Mouse (Mus musculus): ENCODE data around the gene Get4. TPM values are rescaled to one million over a fixed set of nuclear protein-coding genes. Genes with fewer than 3 reads are reported as not detected.

The Get4 gene
- total and polyA plus RNA-seq, 3 experiments: 91.4 to 140 (median 96.4) TPM

DNA sequence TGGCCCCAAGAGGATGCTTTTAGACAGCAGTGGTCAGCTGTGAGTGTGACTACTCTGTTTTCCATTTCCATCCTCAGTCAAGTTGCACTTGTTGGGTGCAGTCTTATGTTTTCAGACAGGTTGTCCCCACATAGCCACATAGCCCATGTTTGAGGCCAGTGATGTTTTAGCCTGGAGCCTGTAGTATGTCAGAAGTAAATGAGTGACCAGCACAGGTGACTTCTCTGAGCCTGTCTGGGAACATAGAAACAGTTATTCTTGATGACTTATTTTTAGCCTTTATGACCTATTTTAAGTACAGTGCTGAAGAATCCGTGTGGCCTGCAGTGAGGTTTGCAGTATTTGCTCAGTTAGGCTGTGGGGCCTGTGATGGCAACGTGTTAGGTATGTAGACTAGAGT lies 36.0 kb upstream of the Get4 start:
- Histone ChIP-seq H3K9me3 (replicated peaks; ENCODE audit: low read length) (no peaks in the 10 kb centered on the region), H3K4me3 (replicated peaks in 1 of 3; ENCODE audit: low read depth in 2 of 3, low read length in 2 of 3, poor library complexity in 1 of 3) (no peak overlapping the region), H3K4me2 (ENCODE audit: insufficient read depth, low read depth, poor library complexity, severe bottlenecking) (no peak overlapping the region), H3K4me1 (ENCODE audit: control insufficient read depth in 1 of 2, insufficient read depth in 2 of 2) (no peaks in the 10 kb centered on the region), H3K27ac (ENCODE audit: insufficient read depth, low read depth) (no peak overlapping the region), H3K36me3 (replicated peaks in 1 of 2; ENCODE audit: control insufficient read depth in 1 of 2, insufficient read depth in 1 of 2, low read length in 1 of 2) (peaks cover 12 to 49% of the 10 kb centered on the region in 2 experiments), H3K79me2 (replicated peaks; ENCODE audit: control insufficient read depth, extremely low read depth, insufficient read depth, poor library complexity, severe bottlenecking) (no peaks in the 10 kb centered on the region), H3K27me3 (replicated peaks) (no peaks in the 10 kb centered on the region), H3K9ac (ENCODE audit: insufficient read depth, low read depth) (no peak overlapping the region)
- dilution Hi-C loops (cut with MboI; ENCODE audit: extremely low pct_ligation_motif_present, extremely low pct_unique_long_range_greater_than_20kb, low sequenced_read_pairs): no loop called here
- TF ChIP-seq CHD1 (IDR thresholded peaks at IDR 0.05; ENCODE audit: low read depth, low read length) (no peak), MXI1 (IDR thresholded peaks at IDR 0.05; ENCODE audit: low read depth, low read length) (no peak), ETS1 (conservative IDR thresholded peaks at IDR 0.05; ENCODE audit: low read depth, low read length) (no peak), GABPA (IDR thresholded peaks at IDR 0.05; ENCODE audit: insufficient replicate concordance, low read depth, low read length) (no peak), ELF1 (IDR thresholded peaks at IDR 0.05; ENCODE audit: low read depth, low read length) (no peak), POLR2A (IDR thresholded peaks at IDR 0.05; ENCODE audit: low read depth, low read length) (no peak), EP300 (IDR thresholded peaks at IDR 0.05; ENCODE audit: low read length) (no peak)
- DNase-seq (ENCODE audit: extremely low read depth): no peak
- in situ Hi-C loops (cut with MboI; ENCODE audit: low pct_ligation_motif_present, low pct_unique_long_range_greater_than_20kb, low sequenced_read_pairs): no loop called here

- Histone ChIP-seq H3K9me3 (replicated peaks; ENCODE audit: low read length) (no peaks in the 10 kb centered on the region), H3K36me3 (replicated peaks in 1 of 2; ENCODE audit: control insufficient read depth in 1 of 2, insufficient read depth in 1 of 2, low read length in 1 of 2) (peaks cover 13 to 54% of the 10 kb centered on the region in 2 experiments), H3K27ac (ENCODE audit: insufficient read depth, low read depth) (no peak overlapping the region), H3K4me1 (ENCODE audit: control insufficient read depth in 1 of 2, insufficient read depth in 2 of 2) (no peaks in the 10 kb centered on the region), H3K9ac (ENCODE audit: insufficient read depth, low read depth) (no peak overlapping the region), H3K4me2 (ENCODE audit: insufficient read depth, low read depth, poor library complexity, severe bottlenecking) (no peak overlapping the region), H3K79me2 (replicated peaks; ENCODE audit: control insufficient read depth, extremely low read depth, insufficient read depth, poor library complexity, severe bottlenecking) (no peaks in the 10 kb centered on the region), H3K4me3 (replicated peaks in 1 of 3; ENCODE audit: low read depth in 2 of 3, low read length in 2 of 3, poor library complexity in 1 of 3) (no peak overlapping the region), H3K27me3 (replicated peaks) (no peaks in the 10 kb centered on the region)
- in situ Hi-C loops (cut with MboI; ENCODE audit: low pct_ligation_motif_present, low pct_unique_long_range_greater_than_20kb, low sequenced_read_pairs): no loop called here
- DNase-seq (ENCODE audit: extremely low read depth): no peak
- TF ChIP-seq ZKSCAN1 (IDR thresholded peaks at IDR 0.05; ENCODE audit: borderline replicate concordance, low read depth, low read length) (no peak), PAX5 (IDR thresholded peaks at IDR 0.05; ENCODE audit: low read length) (no peak), GABPA (IDR thresholded peaks at IDR 0.05; ENCODE audit: insufficient replicate concordance, low read depth, low read length) (no peak), ZNF384 (IDR thresholded peaks at IDR 0.05; ENCODE audit: low read depth, low read length) (no peak), POLR2AphosphoS2 (IDR thresholded peaks at IDR 0.05; ENCODE audit: low read depth, low read length) (no peak), ELF1 (IDR thresholded peaks at IDR 0.05; ENCODE audit: low read depth, low read length) (no peak), BHLHE40 (IDR thresholded peaks at IDR 0.05; ENCODE audit: low read depth, low read length) (no peak), ZMIZ1 (IDR thresholded peaks at IDR 0.05; ENCODE audit: low read depth, low read length) (no peak), NRF1 (IDR thresholded peaks at IDR 0.05; ENCODE audit: low read depth, low read length) (no peak), NELFE (IDR thresholded peaks at IDR 0.05; ENCODE audit: low read depth, low read length) (no peak), MAZ (IDR thresholded peaks at IDR 0.05; ENCODE audit: low read depth, low read length) (no peak), MAX (IDR thresholded peaks at IDR 0.05; ENCODE audit: low read length) (no peak), CHD2 (IDR thresholded peaks at IDR 0.05; ENCODE audit: low read length) (no peak), TCF12 (IDR thresholded peaks at IDR 0.05; ENCODE audit: low read depth, low read length) (no peak), MAFK (IDR thresholded peaks at IDR 0.05; ENCODE audit: insufficient replicate concordance, low read length) (no peak), ZC3H11A (IDR thresholded peaks at IDR 0.05; ENCODE audit: low read depth, low read length) (no peak), CTCF (conservative IDR thresholded peaks at IDR 0.05 in 1 of 2, IDR thresholded peaks at IDR 0.05 in 1 of 2; ENCODE audit: low read depth in 2 of 2, low read length in 2 of 2) (no peak), USF2 (conservative IDR thresholded peaks at IDR 0.05; ENCODE audit: low read depth, low read length) (no peak)
- dilution Hi-C loops (cut with MboI; ENCODE audit: extremely low pct_ligation_motif_present, extremely low pct_unique_long_range_greater_than_20kb, low sequenced_read_pairs): no loop called here
Measured at GRCm38 (mm10) chr5:139216774-139217173, 35.4 kb upstream of the Get4 start.
